Mouse (Mus musculus): ENCODE results near the gene Nell1.
A peak's percentile ranks its signal among the peaks of the same experiment; 100 is the strongest.

Nell1 gene

DNA sequence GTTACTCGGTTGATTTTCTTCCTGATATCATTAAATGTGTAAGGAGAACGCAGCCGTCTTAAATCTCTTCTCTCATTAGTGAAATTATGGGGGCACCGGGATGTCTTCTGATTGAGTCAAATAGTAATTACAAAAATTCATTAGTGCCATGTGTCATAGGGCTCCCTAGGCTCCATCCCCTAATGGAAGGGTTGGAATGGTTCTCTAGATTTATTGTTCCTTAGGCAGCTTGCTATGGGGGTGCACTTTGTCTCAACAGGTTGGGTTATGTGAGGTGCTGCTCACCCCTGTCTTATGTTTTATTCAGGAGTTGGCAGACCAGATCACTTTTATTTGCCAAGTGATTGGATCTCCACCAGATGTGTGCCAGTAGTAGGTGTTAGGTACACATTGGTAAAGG is 75.5 kb downstream of the Nell1 start:
- DNase-seq (ENCODE audit: low read depth, low spot score): no peak

DNA sequence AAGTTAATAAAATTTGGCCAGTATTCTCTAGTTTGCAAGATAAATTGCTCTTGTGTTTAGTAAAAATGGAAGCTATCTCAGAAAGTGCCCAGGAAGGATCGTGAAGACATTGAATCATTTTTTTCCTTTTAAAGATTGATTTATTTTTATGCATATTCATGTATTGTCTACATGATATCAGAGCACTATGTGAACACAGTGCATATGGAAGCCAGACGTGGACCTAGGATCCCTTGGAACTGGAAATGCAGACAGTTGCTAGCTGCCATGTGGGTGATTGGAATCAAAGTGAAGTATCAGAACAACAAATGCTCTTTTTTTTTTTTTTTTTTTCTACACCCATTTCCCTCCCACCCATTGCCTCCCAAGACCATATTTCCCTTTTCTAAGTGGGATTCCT is 79.0 kb downstream of the Nell1 start:
- DNase-seq (ENCODE audit: low read depth, low spot score): no peak

DNA sequence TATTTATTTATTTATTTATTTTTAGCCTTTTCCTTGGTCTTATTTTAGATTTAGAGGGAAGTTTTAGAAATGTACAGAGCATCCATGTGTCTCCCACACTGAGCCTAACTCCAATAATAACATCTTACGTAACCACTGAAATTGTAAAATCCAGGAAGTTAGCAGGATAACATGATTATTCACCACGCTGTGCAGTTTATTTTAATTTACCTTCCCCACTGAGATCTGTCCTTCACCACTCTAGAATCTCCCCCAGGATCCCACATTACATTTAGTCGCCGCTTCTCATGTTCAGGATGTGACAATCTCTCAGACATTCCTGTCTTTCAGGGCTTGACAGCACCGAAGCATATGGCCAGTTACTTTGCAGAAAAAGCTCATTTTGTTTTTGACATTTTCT is 119.8 kb downstream of the Nell1 start:
- no peak for DNase-seq (ENCODE audit: low read depth, low spot score)

DNA sequence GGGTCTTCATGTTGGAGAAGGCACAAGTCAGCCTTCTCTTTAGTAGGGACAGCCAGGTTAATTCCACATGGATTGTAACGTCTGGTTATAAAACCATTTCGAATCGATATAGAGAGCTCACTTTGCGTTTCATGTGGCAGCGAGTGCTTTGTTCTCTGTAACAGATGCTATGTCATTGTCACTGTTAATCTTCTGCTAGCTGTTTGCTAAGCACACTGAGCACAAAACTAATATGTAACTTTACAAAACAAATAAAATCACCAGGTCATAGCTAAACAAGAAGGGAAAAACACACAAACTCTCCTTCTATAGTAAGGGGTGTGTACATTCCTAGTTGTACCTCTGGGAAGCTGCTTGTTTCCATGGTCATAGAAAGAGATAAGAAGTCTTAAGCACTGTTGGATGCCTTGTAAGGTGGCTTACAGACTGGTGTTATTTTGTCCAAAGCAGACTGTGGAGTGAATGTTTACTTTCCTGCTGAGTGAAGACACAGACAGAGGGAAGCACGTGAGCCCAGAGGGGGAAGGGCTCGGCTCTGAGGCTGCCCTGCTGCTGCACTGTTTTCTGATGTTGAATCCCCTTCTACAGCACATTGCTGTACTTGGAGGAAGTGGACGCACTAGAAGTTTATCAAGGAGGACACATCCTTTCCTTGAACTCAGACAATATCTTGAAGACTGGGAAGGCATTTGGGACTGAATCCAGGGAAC is 131.1 kb downstream of the Nell1 start:
- DNase-seq (ENCODE audit: low read depth, low spot score): no peak

DNA sequence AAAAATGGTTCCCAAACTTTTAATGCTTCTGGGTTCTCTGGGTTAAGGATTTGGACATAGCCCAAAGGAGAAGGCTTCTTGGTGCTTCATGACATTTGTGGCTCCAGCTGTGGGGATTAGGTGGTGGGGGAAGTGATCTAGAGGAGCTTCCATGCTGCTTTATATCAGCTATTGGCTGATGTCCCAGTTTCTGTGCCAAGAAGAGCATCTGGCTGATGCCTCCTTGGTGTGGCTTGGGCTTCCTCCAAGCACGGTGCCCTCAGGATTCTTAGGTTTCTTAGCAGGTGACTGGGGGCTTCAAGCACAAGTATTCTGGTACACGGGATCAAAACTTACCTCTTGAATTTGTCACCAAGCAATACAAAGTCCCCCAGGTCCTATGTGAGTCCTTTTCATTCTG is 132.6 kb downstream of the Nell1 start:
- DNase-seq (ENCODE audit: low read depth, low spot score): no peak

DNA sequence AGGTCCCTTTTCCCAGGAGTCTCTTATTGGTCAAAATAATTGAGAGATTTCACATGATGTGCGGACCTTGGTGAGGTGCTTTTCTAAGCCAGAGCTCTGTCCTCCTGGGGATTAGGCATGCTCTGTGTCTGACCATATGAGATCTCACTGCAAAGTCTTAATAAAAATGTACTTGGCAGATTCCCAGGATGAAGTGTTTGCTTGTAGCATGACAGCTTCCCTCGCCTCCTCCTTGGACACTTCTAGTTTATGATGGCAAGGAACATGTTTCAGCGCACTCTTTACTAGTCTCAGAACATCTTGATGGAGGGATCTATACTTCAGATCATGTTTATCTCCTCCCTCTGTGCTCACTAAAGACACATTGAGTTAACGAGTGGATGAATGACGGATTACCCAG is 143.7 kb downstream of the Nell1 start:
- DNase-seq (ENCODE audit: low read depth, low spot score): no peak

DNA sequence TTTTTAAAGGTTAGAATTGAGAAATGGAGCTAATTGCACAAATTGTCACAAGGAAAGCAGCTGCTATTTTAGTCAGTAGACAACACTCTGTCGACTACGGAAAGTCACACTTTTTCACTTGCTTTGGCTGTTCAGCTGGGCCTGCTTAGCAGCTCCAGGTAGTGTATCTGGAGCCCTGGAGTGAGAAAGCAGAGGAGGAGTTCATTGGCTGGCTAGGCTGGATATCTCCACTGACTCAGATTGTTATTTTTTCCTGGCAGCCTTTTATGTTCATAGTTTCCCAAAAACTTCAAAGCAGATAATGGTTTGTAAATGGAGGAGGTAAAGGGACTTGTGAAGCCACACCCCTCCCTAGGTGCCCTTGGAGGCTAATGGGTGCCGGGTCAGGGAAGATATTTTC is 163.0 kb downstream of the Nell1 start:
- DNase-seq (ENCODE audit: low read depth, low spot score): no peak

DNA sequence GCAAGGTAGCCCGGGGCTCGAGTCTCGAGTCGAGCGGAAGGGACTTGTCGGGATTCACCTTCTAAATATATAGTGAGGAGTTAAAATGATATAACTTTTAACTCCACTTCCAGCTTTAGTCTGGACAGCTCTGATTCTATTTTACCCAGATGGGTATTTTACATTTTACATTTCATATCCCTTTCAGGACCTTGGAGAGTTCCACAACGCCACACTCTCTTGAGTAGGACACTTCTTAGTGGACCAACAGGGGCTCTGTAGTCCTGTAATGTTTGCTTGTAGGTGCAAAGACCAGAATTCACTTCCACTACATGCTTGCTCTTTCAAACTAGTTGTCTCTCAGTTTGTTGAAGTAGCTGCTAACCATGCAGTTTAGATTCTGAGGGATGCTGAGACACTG is 174.7 kb downstream of the Nell1 start:
- peak; percentile 7 for DNase-seq (ENCODE audit: low read depth, low spot score)

DNA sequence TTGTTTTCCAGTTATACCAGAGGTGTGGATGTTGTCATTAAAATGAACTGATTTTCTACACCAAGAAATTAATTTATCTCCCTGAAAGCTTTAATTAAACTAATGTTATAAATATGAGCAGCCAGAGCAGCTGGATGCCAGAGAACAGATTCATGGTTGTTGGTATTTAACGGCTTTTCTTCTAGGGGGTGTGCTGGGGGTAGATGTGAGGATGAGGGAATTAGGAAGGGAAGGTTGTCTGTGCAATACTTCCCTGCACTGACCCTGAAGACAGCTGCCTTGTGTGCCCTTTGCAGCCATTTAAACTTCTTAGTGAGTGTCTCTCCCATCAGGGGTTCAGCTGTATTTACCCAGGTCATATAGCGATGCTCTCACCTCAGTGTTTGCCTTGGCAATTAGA is 176.2 kb downstream of the Nell1 start:
- no peak for DNase-seq (ENCODE audit: low read depth, low spot score)

DNA sequence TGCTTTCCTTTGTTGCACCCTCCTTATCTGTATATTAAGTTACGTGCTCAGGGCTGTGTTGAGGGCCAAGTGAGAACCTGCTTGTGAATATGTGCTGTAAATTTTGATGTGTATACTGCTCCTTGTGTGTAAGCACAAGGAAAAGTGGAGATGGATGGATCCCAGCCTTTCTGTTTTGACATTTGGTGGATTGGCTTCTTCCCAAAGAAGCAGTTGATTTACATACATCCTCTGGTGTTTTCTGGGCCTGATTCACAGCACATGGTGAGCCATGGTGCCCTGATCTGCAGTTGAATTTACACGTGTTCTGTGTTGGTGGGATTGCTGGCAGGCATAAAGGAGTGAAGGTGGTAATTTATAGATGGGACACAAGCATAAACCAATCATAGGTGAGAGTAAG is 179.0 kb downstream of the Nell1 start:
- DNase-seq (ENCODE audit: low read depth, low spot score): no peak

DNA sequence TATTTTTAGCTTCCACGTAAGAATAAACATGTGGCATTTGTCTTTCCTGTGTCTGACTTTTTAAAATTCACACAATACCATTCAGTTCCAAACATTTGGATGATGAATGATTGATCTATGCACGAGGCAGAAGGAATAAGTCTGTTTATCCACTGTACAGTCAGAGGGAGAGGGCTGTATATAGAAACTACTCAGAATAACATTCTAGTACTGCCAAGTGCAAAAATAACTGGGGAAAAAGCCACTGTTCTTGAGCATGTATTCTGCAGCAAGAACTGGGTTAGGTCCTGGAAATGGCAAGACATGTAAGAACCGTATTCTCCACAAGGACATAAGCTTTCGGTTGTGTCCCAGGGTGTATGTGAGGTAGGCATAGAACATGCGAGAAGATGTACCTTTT is 187.9 kb downstream of the Nell1 start:
- DNase-seq (ENCODE audit: low read depth, low spot score): no peak

DNA sequence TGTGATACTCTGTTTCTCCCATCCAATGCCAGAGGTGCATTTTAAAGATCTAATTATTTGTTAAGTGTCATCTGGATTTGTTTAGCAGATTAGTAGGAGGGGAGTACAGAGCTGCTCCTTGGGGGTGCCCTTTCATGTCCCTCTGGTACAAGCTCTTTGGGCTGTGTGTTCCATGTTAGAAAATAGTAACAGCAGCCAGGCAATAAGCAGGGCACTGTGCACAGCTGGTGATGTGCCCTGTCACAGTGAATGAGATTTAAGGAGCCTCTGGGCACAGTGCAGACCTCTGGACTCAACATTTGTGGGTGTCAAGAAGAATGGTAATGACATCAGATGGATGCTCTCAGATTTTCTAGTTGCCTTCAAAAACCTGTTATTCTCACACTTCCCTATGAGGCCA is 194.1 kb downstream of the Nell1 start:
- no peak for DNase-seq (ENCODE audit: low read depth, low spot score)

DNA sequence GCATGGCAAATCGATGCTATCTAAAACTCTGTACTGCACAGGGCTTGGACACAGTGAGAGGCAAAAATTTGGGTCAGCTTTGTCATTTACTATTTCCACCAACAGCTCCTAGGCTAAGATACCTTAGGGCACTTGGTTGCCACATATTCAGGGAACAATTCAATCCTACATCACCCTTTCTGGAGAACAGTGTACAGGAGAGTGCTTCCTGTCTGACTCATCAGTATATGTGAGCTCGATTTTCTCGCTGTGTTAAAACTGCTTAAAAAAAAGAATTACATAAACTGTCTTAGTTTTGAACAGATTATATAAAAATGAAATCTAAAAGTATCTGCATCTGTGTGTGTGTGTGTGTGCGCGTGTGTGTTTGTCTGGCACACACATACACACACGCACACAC is 211.6 kb downstream of the Nell1 start:
- no peak for DNase-seq (ENCODE audit: low read depth, low spot score)

DNA sequence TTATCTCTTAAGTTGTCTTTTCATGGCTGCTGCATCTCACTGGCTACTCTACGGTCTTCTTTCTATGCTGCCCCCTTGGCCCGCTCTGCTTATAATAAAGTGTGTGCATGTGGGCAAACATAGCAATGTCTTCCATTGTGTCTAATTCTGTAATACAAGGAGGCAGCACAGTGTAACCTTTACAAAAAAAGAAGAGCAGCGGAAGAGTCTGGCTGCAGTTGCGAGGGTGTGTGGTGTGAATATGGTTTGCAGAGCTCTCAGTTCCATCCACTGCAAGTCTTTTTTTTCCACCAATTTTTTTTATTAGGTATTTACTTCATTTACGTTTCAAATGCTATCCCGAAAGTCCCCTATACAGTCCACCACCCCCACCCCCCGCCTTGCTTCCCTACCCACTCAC is 219.3 kb downstream of the Nell1 start:
- DNase-seq (ENCODE audit: low read depth, low spot score): no peak

DNA sequence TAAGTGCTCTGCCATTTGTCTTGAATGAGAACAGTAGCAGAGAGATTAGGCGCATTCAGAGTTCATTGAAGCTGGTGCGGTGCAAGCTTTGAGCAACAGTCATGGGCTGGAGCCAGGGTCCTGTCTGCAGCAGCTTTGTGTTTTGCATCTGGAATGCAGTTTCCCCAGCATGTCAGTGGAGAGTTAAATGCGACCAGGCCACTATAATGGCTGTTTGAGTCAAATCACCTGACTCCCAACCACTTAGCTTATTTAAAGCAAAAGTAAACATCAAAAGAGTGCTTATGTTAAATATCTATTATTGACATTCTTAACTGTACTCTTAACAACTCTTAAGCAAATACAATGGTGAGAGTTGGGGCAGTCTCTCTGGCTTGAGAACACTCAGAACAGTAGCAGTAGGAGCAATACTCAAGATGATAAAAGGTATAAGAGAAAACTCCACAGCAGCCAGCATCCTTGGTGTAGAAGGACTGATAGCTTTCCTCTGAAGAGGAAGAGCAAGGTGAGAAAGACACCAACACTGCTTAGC is 220.5 kb downstream of the Nell1 start:
- no peak for DNase-seq (ENCODE audit: low read depth, low spot score)

DNA sequence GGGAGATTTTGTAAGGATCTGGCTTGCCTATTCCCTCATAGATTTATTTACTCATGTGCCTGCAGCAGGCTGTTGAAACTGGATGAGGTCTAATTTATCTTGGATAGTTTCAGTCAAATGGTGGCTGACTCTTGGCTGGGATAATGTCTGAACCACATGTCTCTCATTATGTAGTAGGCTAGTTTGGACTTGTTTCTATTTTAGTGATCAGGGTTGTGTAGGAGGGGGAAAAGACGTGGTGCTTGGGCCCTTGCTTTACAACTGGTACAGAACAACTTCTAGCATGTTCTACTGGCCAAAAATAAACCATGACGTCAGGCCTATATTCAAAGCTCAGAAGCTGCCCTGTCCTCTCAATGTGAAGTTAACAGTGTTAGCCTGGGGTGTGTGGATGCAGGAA is 230.6 kb downstream of the Nell1 start:
- no peak for DNase-seq (ENCODE audit: low read depth, low spot score)

DNA sequence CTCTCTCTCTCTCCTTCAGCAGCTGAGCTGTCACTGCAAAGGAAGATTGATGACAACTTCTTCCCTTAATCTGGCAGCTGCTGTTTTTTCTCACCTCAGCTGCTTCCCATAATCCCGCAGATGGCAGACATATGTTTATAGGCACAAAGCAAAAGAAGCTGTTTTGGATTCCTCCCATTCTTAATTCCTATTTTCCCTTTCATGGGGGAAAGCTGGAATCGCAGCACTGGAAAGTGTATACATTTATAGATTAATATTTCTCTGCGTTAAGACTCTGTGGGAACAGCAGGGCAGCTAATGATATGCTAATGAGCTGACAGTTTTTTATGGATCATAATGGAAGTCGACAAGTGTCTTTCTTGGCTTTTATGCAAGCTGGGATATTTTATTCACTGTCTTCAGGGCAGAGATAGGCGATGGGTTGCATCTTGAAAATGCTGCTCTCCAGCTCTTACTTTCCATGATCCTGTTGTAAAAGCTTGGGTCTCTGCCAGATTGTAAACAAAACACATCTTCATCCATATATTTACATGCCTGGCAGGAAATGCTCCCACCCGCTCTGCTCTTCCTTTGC is 236.1 kb downstream of the Nell1 start:
- DNase-seq (ENCODE audit: low read depth, low spot score): no peak

DNA sequence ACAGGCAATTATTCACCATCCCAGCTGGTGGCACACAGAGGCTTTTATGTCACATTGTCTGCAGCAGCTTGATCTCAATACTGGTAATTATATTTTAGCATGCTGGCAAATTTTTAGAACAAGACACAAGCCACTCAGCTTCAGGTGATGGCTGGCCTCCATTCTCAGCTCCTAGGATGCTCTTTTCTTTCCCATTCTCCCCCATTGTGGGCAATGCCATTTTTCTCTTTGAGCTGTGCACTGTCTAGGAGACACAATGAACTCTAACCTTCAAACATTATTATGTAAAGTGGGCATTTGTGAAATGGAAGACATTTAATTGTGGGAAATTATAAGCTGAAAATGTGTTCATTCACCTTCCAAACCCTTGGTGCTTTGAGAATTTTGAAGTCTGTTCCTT is 247.2 kb downstream of the Nell1 start:
- DNase-seq (ENCODE audit: low read depth, low spot score): no peak

DNA sequence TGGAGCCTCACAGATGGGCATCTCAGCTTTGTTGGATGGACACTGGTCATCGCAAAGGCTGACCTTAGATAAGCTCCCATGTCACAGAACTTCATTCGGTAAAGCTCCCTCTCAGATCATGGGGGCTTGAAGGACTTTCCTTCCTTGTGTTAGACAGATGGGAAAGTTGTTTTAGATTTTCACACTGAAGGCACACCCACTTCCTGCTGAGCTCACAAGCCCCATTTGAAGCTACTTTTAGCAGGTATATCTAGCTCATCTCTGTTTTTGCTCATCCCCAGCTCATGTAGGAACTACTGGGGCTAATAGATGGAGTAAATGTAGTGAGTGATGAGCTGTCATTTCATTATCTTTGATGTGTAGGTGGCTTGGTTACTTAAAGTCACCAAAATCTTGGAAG is 252.0 kb downstream of the Nell1 start:
- DNase-seq (ENCODE audit: low read depth, low spot score): no peak

DNA sequence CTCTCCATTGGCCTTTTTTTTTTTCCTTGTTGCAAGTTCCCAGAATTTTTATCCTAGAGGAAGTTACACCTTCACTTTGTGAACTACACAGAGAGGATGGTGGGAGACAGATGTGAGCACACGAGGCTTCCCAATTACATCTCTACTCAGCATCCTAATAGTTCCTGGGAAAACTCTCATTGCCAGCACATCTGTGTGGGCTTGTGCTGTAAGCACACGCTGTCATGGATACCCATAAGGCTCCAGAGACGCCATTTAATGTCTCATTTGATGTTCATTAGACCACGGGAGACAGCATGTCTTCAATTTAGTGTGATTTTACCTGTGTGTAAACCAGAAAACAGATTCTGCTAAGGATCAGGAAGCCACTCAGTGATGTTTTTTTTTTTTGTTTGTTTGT is 253.6 kb downstream of the Nell1 start:
- no peak for DNase-seq (ENCODE audit: low read depth, low spot score)

DNA sequence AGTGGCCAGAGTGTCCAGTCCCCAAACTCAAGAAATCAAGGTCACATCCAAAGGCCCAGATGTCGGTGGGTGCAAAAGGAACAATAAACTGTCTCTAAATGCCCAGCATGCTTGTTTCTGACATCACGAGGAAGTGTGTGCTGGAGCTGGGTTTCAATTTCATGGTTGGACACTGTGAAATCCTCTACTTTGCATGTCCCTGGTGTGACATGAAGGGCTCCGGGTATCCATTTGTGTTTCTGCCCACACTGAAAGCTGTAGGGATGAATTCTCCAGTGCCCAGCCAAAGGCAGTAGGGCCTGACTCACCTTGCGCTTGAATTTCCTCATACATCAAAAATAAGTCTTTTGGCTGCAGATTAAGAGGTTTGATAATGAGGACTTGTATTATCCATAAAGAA is 266.5 kb downstream of the Nell1 start:
- no peak for DNase-seq (ENCODE audit: low read depth, low spot score)

DNA sequence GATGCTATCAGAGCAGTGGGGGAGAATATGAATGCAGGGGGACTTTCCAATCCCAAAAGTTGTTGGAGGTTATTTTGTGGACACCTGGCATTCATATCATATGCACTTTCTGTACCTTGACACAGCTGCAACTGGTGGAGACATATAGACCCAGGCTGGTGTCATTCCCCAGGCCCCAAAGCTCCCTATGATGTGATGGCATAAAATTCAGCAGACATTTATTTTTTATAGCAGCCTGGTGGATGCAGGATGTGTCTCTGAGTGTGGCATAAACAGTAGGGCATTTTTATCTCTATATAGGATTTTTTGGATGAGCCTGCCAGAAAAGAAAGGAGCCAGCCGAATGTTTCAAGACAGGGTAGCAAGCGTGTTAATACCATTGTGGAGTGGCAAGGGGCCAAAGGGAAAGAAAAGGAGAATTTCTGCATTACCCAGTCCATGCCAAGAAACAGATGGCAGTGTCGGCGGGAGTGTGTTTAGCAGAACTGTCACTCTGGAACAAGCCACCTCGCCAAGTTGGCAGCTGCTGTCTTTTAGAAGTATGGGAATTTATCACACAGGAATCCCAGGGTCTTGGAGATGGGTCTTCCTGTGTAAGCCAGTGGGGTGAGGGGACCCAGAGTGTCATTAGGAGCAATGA is 267.1 kb downstream of the Nell1 start:
- no peak for DNase-seq (ENCODE audit: low read depth, low spot score)

DNA sequence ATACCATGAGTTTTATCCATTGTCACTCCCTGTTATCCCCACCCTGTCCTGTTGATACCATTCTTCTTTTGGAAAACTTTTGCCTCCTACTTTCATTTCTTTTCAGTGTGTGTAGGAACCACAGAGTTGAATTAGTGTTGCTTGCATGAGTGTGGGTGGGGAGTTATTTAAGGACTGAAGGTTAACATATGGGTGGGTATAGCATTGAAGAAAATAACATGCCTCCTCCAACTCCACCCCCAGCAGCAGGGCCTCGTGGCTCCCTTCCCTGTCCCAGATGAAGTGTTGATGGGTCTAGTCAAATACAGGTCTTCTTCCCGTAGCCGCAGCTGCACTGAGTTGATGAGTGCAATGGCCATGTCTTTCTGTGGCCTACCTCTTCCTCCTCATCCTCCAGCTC is 278.5 kb downstream of the Nell1 start:
- DNase-seq (ENCODE audit: low read depth, low spot score): no peak

Data from ES-CJ7 (cell line).